Mouse (Mus musculus) lung, embryonic 14.5 days (tissue): ENCODE measurements around the gene Irf3. TPM values are rescaled to one million over a fixed set of nuclear protein-coding genes. Genes with fewer than 3 reads are reported as not detected.

Experiments
- ATAC-seq: fragments of 200-750 bp; cut with Nextera tagmentation; 2 replicates; pipeline ENCODE4 v1.8.0; 2017; ENCODE audit warnings: mild to moderate bottlenecking, moderate TSS enrichment, moderate library complexity; ENCODE audit not compliant: insufficient read depth
- DNase-seq: peaks from one replicate; pipeline ENCODE4 v3.0.0-alpha.2; 2015
- H3K27ac ChIP-seq: fragments of 300-500 bp; sonication (generic); 2 replicates; pipeline ENCODE4 v1.5.1; 2014; ENCODE audit warnings: low read depth, mild to moderate bottlenecking, moderate library complexity
- H3K27me3 ChIP-seq: fragments of 300-500 bp; sonication (generic); 2 replicates; pipeline ENCODE4 v1.6.1; 2014; ENCODE audit warnings: low read length, control low read depth; ENCODE audit not compliant: insufficient read depth
- H3K36me3 ChIP-seq: fragments of 300-500 bp; sonication (generic); 2 replicates; pipeline ENCODE4 v1.6.1; 2014; ENCODE audit warnings: control low read depth; ENCODE audit not compliant: insufficient read depth
- H3K4me1 ChIP-seq: fragments of 300-500 bp; sonication (generic); 2 replicates; pipeline ENCODE4 v1.6.1; 2014; ENCODE audit warnings: antibody characterized with exemption, control low read depth; ENCODE audit not compliant: insufficient read depth
- H3K4me2 ChIP-seq: fragments of 300-500 bp; sonication (generic); 2 replicates; pipeline ENCODE4 v1.6.1; 2014; ENCODE audit warnings: mild to moderate bottlenecking
- H3K4me3 ChIP-seq: fragments of 300-500 bp; sonication (generic); 2 replicates; pipeline ENCODE4 v1.5.1; 2014; ENCODE audit warnings: low read depth, low read length
- H3K9ac ChIP-seq: fragments of 300-500 bp; sonication (generic); 2 replicates; pipeline ENCODE4 v1.6.1; 2014
- H3K9me3 ChIP-seq: fragments of 300-500 bp; sonication (generic); 2 replicates; pipeline ENCODE4 v1.6.1; 2016; ENCODE audit warnings: low read depth, low read length, control low read depth
- CTCF ChIP-seq: IDR thresholded peaks from 2 replicates; pipeline ENCODE4 v1.5.1; 2016; ENCODE audit warnings: antibody characterized with exemption, low read depth
- WGBS: fragments of 180-500 bp; shearing (Covaris S2); extraction: QIAGEN DNeasy Blood & Tissue Kit; methylation state at CpG from one replicate; pipeline ENCODE4 v1.1.7; 2014; 5-methylcytosine and 5-hydroxymethylcytosine counted together
- polyA plus RNA-seq: library from polyadenylated mRNA; unstranded; fragments of >200 nt; fragmentation: Nextera tagmentation; extraction: Ambion mirVana; gene quantifications from 2 replicates; pipeline ENCODE4 v1.2.1, GENCODE M21; 2014

Gene Irf3
- polyA plus RNA-seq, 1 experiment from 2014 or later: 83.0 TPM

- peak; percentile 13 for DNase-seq
- 84% methylated on average over 15 of the region's 15 CpGs for WGBS
- TF ChIP-seq CTCF: no peak
- Histone ChIP-seq H3K9ac (no peak overlapping the region), H3K4me2 (no peak overlapping the region), H3K4me3 (no peak overlapping the region), H3K27ac (no peak overlapping the region), H3K4me1 (no peaks in the 10 kb centered on the region), H3K9me3 (no peaks in the 10 kb centered on the region), H3K36me3 (peaks cover 31% of the 10 kb centered on the region), H3K27me3 (no peaks in the 10 kb centered on the region)
- ATAC-seq: peak; percentile 16; the same call in 1 of the 2 replicates
These were observed 27.1 kb downstream of the Irf3 start for GRCm38 (mm10) chr7:45024281-45025248.

- DNase-seq (peak; percentile 8), ATAC-seq (no peak)
- Histone ChIP-seq H3K9me3 (no peaks in the 10 kb centered on the region), H3K4me2 (no peak overlapping the region), H3K27ac (no peak overlapping the region), H3K36me3 (peaks cover 42% of the 10 kb centered on the region), H3K27me3 (no peaks in the 10 kb centered on the region), H3K4me1 (no peaks in the 10 kb centered on the region), H3K9ac (no peak overlapping the region), H3K4me3 (no peak overlapping the region)
- TF ChIP-seq CTCF: no peak
- 64% methylated on average over 8 of the region's 8 CpGs for WGBS
These were observed 28.3 kb downstream of the Irf3 start for GRCm38 (mm10) chr7:45025601-45026220.

GRCm38 (mm10) chr7:45026256-45026655 is 28.8 kb downstream of the Irf3 start:
- ATAC-seq (no peak), DNase-seq (no peak)
- no peak overlapping the region for H3K9ac ChIP-seq
- no peaks in the 10 kb centered on the region for H3K4me1 ChIP-seq
- H3K27ac ChIP-seq: no peak overlapping the region
- H3K4me3 ChIP-seq: no peak overlapping the region
- WGBS: 67% methylated on average over 2 of the region's 2 CpGs
- H3K4me2 ChIP-seq: no peak overlapping the region
- TF ChIP-seq CTCF: no peak
- peaks cover 48% of the 10 kb centered on the region for H3K36me3 ChIP-seq
- no peaks in the 10 kb centered on the region for H3K9me3 ChIP-seq
- H3K27me3 ChIP-seq: no peaks in the 10 kb centered on the region

- no peak for TF ChIP-seq CTCF
- Histone ChIP-seq H3K36me3 (peaks cover 63% of the 10 kb centered on the region), H3K27me3 (no peaks in the 10 kb centered on the region), H3K27ac (no peak overlapping the region), H3K4me3 (no peak overlapping the region), H3K4me2 (no peak overlapping the region), H3K9me3 (no peaks in the 10 kb centered on the region), H3K4me1 (no peaks in the 10 kb centered on the region), H3K9ac (no peak overlapping the region)
- WGBS: 80% methylated on average over 9 of the region's 9 CpGs
- DNase-seq: no peak
- ATAC-seq: no peak
These were observed 30.3 kb downstream of the Irf3 start for GRCm38 (mm10) chr7:45027761-45028160.

- WGBS: 87% methylated on average over 10 of the region's 11 CpGs
- peaks cover 69% of the 10 kb centered on the region for H3K36me3 ChIP-seq
These were observed 30.9 kb downstream of the Irf3 start for GRCm38 (mm10) chr7:45028351-45028750.

GRCm38 (mm10) chr7:45029995-45030394 is 32.5 kb downstream of the Irf3 start:
- Histone ChIP-seq H3K9ac (no peak overlapping the region), H3K4me1 (no peaks in the 10 kb centered on the region), H3K4me3 (no peak overlapping the region), H3K4me2 (no peak overlapping the region), H3K9me3 (no peaks in the 10 kb centered on the region), H3K27me3 (no peaks in the 10 kb centered on the region), H3K27ac (no peak overlapping the region), H3K36me3 (peaks cover 85% of the 10 kb centered on the region)
- no peak for TF ChIP-seq CTCF
- ATAC-seq: no peak
- 89% methylated on average over 6 of the region's 6 CpGs for WGBS
- DNase-seq: no peak

More at GRCm38 (mm10) chr7:45028351-45028750, 30.9 kb downstream of the Irf3 start:
- ATAC-seq (no peak), DNase-seq (no peak)
- H3K9me3 ChIP-seq: no peaks in the 10 kb centered on the region
- H3K27me3 ChIP-seq: no peaks in the 10 kb centered on the region
- H3K4me2 ChIP-seq: no peak overlapping the region
- no peak overlapping the region for H3K27ac ChIP-seq
- no peak for TF ChIP-seq CTCF
- no peak overlapping the region for H3K9ac ChIP-seq
- H3K4me3 ChIP-seq: no peak overlapping the region
- no peaks in the 10 kb centered on the region for H3K4me1 ChIP-seq

GRCm38 (mm10) chr7:45030857-45031256 is 33.4 kb downstream of the Irf3 start:
- no peak for DNase-seq
- no peaks in the 10 kb centered on the region for H3K9me3 ChIP-seq
- TF ChIP-seq CTCF: no peak
- no peaks in the 10 kb centered on the region for H3K27me3 ChIP-seq
- no peak overlapping the region for H3K4me2 ChIP-seq
- 98% methylated on average over 8 of the region's 8 CpGs for WGBS
- H3K4me3 ChIP-seq: no peak overlapping the region
- H3K36me3 ChIP-seq: peaks cover 94% of the 10 kb centered on the region
- H3K4me1 ChIP-seq: no peaks in the 10 kb centered on the region
- H3K9ac ChIP-seq: no peak overlapping the region
- ATAC-seq: no peak
- H3K27ac ChIP-seq: no peak overlapping the region
